Mouse (Mus musculus) kidney, embryonic 16.5 days (tissue): ENCODE measurements around the gene Phka2. TPM values are rescaled to one million over a fixed set of nuclear protein-coding genes. Genes with fewer than 3 reads are reported as not detected.

ENCODE experiments used
- ATAC-seq: fragments of 200-750 bp; cut with Nextera tagmentation; 2 replicates; pipeline ENCODE4 v1.8.0; 2017; ENCODE audit warnings: moderate TSS enrichment; ENCODE audit not compliant: low FRiP score, low TSS enrichment
- H3K27ac ChIP-seq: fragments of 300-500 bp; sonication (generic); 2 replicates; pipeline ENCODE4 v1.5.1; 2014; ENCODE audit warnings: low read length
- H3K27me3 ChIP-seq: fragments of 300-500 bp; sonication (generic); 2 replicates; pipeline ENCODE4 v1.6.1; 2014; ENCODE audit warnings: low read length, control low read depth, mixed read lengths; ENCODE audit not compliant: insufficient read depth
- H3K36me3 ChIP-seq: fragments of 300-500 bp; sonication (generic); 2 replicates; pipeline ENCODE4 v1.6.1; 2014; ENCODE audit warnings: low read length, control low read depth, mixed read lengths; ENCODE audit not compliant: insufficient read depth
- H3K4me1 ChIP-seq: fragments of 300-500 bp; sonication (generic); 2 replicates; pipeline ENCODE4 v1.6.1; 2014; ENCODE audit warnings: low read length, control low read depth, mixed read lengths; ENCODE audit not compliant: insufficient read depth
- H3K4me2 ChIP-seq: fragments of 300-500 bp; sonication (generic); replicated peaks from 2 replicates; pipeline ENCODE4 v1.6.1; 2014; ENCODE audit warnings: low read depth, low read length
- H3K4me3 ChIP-seq: fragments of 300-500 bp; sonication (generic); 2 replicates; pipeline ENCODE4 v1.5.1; 2014; ENCODE audit warnings: mild to moderate bottlenecking, low read length
- H3K9ac ChIP-seq: fragments of 300-500 bp; sonication (generic); replicated peaks from 2 replicates; pipeline ENCODE4 v1.6.1; 2014; ENCODE audit warnings: low read length
- H3K9me3 ChIP-seq: fragments of 300-500 bp; sonication (generic); 2 replicates; pipeline ENCODE4 v1.6.1; 2016; ENCODE audit warnings: low read length, control low read depth
- WGBS: fragments of 180-500 bp; shearing (Covaris S2); extraction: QIAGEN DNeasy Blood & Tissue Kit; methylation state at CpG from one replicate; pipeline ENCODE4 v1.1.7; 2014; 5-methylcytosine and 5-hydroxymethylcytosine counted together
- polyA plus RNA-seq: library from polyadenylated mRNA; unstranded; fragments of >200 nt; fragmentation: Nextera tagmentation; extraction: Ambion mirVana; gene quantifications from 2 replicates; pipeline ENCODE4 v1.2.1, GENCODE M21; 2015

Phka2 gene
- polyA plus RNA-seq, 1 experiment from 2014 or later = 15.8 TPM

GRCm38 (mm10) chrX:160590147-160590546 is 88.2 kb downstream of the Phka2 start:
- H3K9ac ChIP-seq = no peak overlapping the region
- H3K4me1 ChIP-seq = no peaks in the 10 kb centered on the region
- H3K4me2 ChIP-seq = no peak overlapping the region
- H3K9me3 ChIP-seq = no peaks in the 10 kb centered on the region
- H3K27ac ChIP-seq = no peak overlapping the region
- ATAC-seq = no peak
- H3K36me3 ChIP-seq = no peaks in the 10 kb centered on the region
- 94% methylated on average over 7 of the region's 7 CpGs for WGBS
- peaks cover 6% of the 10 kb centered on the region; the same call in 1 of the 2 replicates for H3K27me3 ChIP-seq
- H3K4me3 ChIP-seq = no peak overlapping the region

- Histone ChIP-seq H3K4me2 (no peak overlapping the region), H3K9me3 (no peaks in the 10 kb centered on the region), H3K27me3 (peaks cover 7% of the 10 kb centered on the region; the same call in 1 of the 2 replicates), H3K4me1 (peaks cover under 1% of the 10 kb centered on the region; the same call in 1 of the 2 replicates), H3K27ac (no peak overlapping the region), H3K4me3 (no peak overlapping the region), H3K36me3 (no peaks in the 10 kb centered on the region), H3K9ac (no peak overlapping the region)
- WGBS = 75% methylated on average over 6 of the region's 6 CpGs
- no peak for ATAC-seq
Measured at GRCm38 (mm10) chrX:160592933-160593332, 91.0 kb downstream of the Phka2 start.

GRCm38 (mm10) chrX:160598055-160598454 is 96.1 kb downstream of the Phka2 start:
- peak overlapping the region; percentile 74 for H3K27ac ChIP-seq
- no peak overlapping the region for H3K4me2 ChIP-seq
- H3K36me3 ChIP-seq = no peaks in the 10 kb centered on the region
- peaks cover 14% of the 10 kb centered on the region; the same call in 1 of the 2 replicates for H3K27me3 ChIP-seq
- H3K4me3 ChIP-seq = no peak overlapping the region
- WGBS = 57% methylated on average over 2 of the region's 2 CpGs
- no peak for ATAC-seq
- peaks cover 30% of the 10 kb centered on the region; the same call in 1 of the 2 replicates for H3K4me1 ChIP-seq
- H3K9me3 ChIP-seq = no peaks in the 10 kb centered on the region
- no peak overlapping the region for H3K9ac ChIP-seq

DNA sequence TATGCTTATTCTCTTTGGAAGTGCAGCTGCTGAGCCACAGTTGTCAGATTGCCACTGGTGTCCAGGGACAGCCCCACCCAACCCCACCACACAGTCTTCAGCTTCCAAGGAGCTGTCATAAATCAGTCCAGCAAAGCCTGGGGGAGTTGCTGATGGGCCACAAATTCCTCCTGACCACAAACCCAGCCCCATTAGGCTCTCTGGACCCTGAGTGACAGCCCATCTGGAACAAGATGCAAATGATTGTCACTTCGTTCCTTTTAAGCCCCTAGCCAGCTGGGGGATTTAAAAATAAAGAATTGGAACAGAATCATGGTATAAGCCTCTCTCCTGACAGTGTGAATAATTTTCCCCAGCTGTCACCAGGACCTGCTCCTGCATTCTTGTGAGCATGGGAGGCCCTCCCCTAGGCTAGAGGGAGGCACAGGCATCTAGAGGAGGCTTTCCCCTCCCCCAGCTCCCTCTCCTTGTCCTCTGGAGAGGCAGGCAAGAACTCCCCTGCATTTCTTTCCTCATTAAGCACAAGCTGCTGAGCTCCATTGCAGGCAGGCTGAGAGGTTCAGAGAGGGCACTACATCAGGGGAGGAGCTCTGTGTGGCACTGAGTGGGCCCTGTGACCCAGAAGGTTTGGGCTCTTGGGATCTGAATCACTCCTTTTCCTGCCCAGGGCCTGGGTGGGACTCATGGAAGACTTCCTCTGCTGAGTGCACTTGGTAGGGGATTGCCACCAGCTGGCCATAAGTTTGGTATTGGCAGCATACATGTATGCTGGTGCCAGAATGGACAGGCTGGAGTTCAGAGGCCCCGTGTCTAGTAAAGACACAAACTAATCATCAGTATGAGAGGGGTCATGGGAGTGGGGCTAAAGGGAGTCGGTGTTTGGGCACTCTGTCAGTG is 96.8 kb downstream of the Phka2 start:
- Histone ChIP-seq H3K9me3 (no peaks in the 10 kb centered on the region), H3K27me3 (peaks cover 14% of the 10 kb centered on the region; the same call in 1 of the 2 replicates), H3K4me3 (no peak overlapping the region), H3K36me3 (no peaks in the 10 kb centered on the region), H3K9ac (no peak overlapping the region), H3K4me2 (no peak overlapping the region), H3K4me1 (peaks cover 30% of the 10 kb centered on the region; the same call in 1 of the 2 replicates), H3K27ac (peak overlapping the region; percentile 74)
- 38% methylated on average over 3 of the region's 3 CpGs for WGBS
- peak; percentile 93 for ATAC-seq

DNA sequence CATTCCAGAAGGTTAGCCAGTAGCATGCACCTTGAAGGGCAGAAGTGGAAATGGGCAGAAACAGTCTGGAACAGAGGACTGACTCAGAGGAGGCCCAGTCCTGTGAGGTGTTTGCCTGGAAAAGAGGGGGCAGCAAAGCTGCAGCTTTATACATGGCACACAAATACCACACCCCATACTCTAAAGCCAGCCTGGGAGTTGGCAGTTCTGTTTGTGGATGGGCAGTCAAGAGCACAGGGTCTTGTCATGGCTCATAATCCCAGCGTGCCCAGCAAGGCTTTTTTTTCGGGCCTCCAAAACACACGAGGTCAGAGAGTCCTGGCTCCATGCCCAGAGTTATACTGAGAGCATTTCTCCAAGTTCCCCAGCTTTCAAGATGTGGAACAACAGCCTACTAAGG is 99.1 kb downstream of the Phka2 start:
- peak; percentile 29; the same call in 1 of the 2 replicates for ATAC-seq
- no peak overlapping the region for H3K4me2 ChIP-seq
- H3K27me3 ChIP-seq = peaks cover 16% of the 10 kb centered on the region; the same call in 1 of the 2 replicates
- H3K4me1 ChIP-seq = peaks cover 30% of the 10 kb centered on the region; the same call in 1 of the 2 replicates
- H3K27ac ChIP-seq = peak overlapping the region; percentile 53; the same call in 1 of the 2 replicates
- no peak overlapping the region for H3K4me3 ChIP-seq
- H3K9ac ChIP-seq = no peak overlapping the region
- H3K9me3 ChIP-seq = no peaks in the 10 kb centered on the region
- WGBS = 30% methylated on average over 3 of the region's 3 CpGs
- no peaks in the 10 kb centered on the region for H3K36me3 ChIP-seq

GRCm38 (mm10) chrX:160602770-160603169 is 100.8 kb downstream of the Phka2 start:
- no peak overlapping the region for H3K4me3 ChIP-seq
- H3K9me3 ChIP-seq = no peaks in the 10 kb centered on the region
- no peak overlapping the region for H3K27ac ChIP-seq
- ATAC-seq = no peak
- H3K36me3 ChIP-seq = no peaks in the 10 kb centered on the region
- peaks cover 30% of the 10 kb centered on the region; the same call in 1 of the 2 replicates for H3K4me1 ChIP-seq
- 67% methylated on average over 1 of the region's 1 CpGs for whole genome bisulfite sequencing
- H3K27me3 ChIP-seq = peaks cover 16% of the 10 kb centered on the region; the same call in 1 of the 2 replicates
- H3K9ac ChIP-seq = no peak overlapping the region
- H3K4me2 ChIP-seq = no peak overlapping the region

DNA sequence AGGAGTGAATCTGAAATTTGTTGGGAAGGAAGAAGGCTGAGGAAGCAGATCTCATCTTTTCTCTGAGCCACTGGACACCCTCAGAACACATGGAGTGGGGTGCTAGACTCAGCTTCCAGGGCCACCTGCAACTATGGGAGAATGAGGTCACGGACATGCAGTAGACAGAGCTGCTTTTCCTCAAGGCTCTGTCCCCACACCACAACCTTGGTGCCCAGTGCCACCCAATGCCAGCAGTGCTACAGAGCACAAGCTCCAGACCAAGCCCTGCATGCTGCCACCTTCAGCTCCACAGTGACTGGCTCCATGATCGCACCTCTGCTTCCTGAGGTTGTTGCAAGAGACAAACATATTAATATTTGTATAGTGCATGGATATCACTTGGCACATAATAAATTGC is 101.3 kb downstream of the Phka2 start:
- no peak overlapping the region for H3K9ac ChIP-seq
- 96% methylated on average over 2 of the region's 2 CpGs for WGBS

DNA sequence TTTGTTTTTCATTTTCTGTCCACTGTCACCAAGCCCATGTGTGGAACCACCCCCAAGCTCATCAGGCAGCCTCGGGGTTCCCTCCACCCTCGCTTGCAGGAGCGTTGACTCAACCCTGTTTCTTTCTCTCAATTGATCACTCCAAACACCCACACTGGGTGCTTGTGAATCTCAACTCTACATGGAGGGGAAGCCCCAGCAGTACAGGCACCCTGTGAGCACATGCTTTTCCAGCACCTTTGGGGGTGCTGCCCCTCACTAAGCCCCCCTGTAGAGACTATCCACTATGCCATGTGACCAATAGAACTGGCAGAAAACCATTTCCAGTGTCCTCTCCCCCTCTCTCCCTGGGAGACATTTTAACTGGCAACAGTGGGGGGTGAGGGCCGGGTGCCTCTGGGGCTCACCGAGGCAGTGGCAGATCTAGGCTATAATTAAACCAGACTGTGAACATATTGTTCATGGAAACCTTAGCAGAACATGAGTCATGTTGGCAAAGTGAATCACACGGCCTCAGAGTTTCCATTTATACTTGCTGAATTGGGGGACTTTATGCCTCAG is 102.1 kb downstream of the Phka2 start:
- Histone ChIP-seq H3K27me3 (peaks cover 10% of the 10 kb centered on the region; the same call in 1 of the 2 replicates), H3K36me3 (no peaks in the 10 kb centered on the region), H3K9ac (no peak overlapping the region), H3K4me2 (no peak overlapping the region), H3K27ac (no peak overlapping the region), H3K4me3 (no peak overlapping the region), H3K4me1 (peaks cover 20% of the 10 kb centered on the region; the same call in 1 of the 2 replicates), H3K9me3 (no peaks in the 10 kb centered on the region)
- 63% methylated on average over 6 of the region's 6 CpGs for WGBS
- no peak for ATAC-seq

More for the DNA sequence above, 101.3 kb downstream of the Phka2 start:
- no peak for ATAC-seq
- Histone ChIP-seq H3K27ac (no peak overlapping the region), H3K27me3 (peaks cover 11% of the 10 kb centered on the region; the same call in 1 of the 2 replicates), H3K9me3 (no peaks in the 10 kb centered on the region), H3K4me1 (peaks cover 26% of the 10 kb centered on the region; the same call in 1 of the 2 replicates), H3K4me2 (no peak overlapping the region), H3K36me3 (no peaks in the 10 kb centered on the region), H3K4me3 (no peak overlapping the region)

GRCm38 (mm10) chrX:160609849-160610248 is 107.9 kb downstream of the Phka2 start:
- no peaks in the 10 kb centered on the region for H3K9me3 ChIP-seq
- H3K27me3 ChIP-seq = peaks cover 8% of the 10 kb centered on the region; the same call in 1 of the 2 replicates
- no peak overlapping the region for H3K27ac ChIP-seq
- 46% methylated on average over 3 of the region's 3 CpGs for WGBS
- H3K4me2 ChIP-seq = no peak overlapping the region
- no peak overlapping the region for H3K4me3 ChIP-seq
- ATAC-seq = no peak
- no peaks in the 10 kb centered on the region for H3K36me3 ChIP-seq
- no peak overlapping the region for H3K9ac ChIP-seq
- H3K4me1 ChIP-seq = no peaks in the 10 kb centered on the region
